Mouse (Mus musculus) frontal cortex, adult (tissue): ENCODE measurements at regions not wholly inside any gene's neighbourhood (a gene's known extent, or its start where the extent isn't known, plus 50 kb on each side); places are given as distances from the start of the nearest gene placed in this dataset.

ENCODE experiments used
- ATAC-seq: cut with Nextera tagmentation; 2 replicates; pipeline ENCODE4 v1.9.2; 2017; ENCODE audit warnings: mild to moderate bottlenecking, moderate library complexity, mixed read lengths; ENCODE audit not compliant: low TSS enrichment

- no peak for ATAC-seq
These were observed 207.2 kb downstream of the Tbx15 start for GRCm38 (mm10) chr3:99447361-99447760.

GRCm38 (mm10) chr3:99447813-99448212 lies 207.6 kb downstream of the Tbx15 start:
- no peak for ATAC-seq

- ATAC-seq = no peak
These were observed 219.1 kb downstream of the Tbx15 start for GRCm38 (mm10) chr3:99459036-99459863.

GRCm38 (mm10) chr3:99499980-99500379 lies 259.8 kb downstream of the Tbx15 start:
- no peak for ATAC-seq

GRCm38 (mm10) chr3:99504772-99505171 lies 264.6 kb downstream of the Tbx15 start:
- ATAC-seq = no peak

- ATAC-seq = no peak
These were observed 272.1 kb downstream of the Tbx15 start for GRCm38 (mm10) chr3:99512250-99512649.

GRCm38 (mm10) chr3:99512933-99513332 lies 272.8 kb downstream of the Tbx15 start:
- ATAC-seq = no peak

- ATAC-seq = peak; percentile 85
These were observed 275.6 kb downstream of the Tbx15 start for GRCm38 (mm10) chr3:99515751-99516150.

- no peak for ATAC-seq
These were observed 320.7 kb downstream of the Tbx15 start for GRCm38 (mm10) chr3:99560917-99561316.

- no peak for ATAC-seq
These were observed 311.8 kb upstream of the Spag17 start for GRCm38 (mm10) chr3:99573335-99573976.

GRCm38 (mm10) chr3:99573977-99574373 lies 311.2 kb upstream of the Spag17 start:
- no peak for ATAC-seq

GRCm38 (mm10) chr3:99602679-99603078 lies 282.5 kb upstream of the Spag17 start:
- no peak for ATAC-seq

GRCm38 (mm10) chr3:99632309-99632708 lies 252.9 kb upstream of the Spag17 start:
- ATAC-seq = peak; percentile 69

GRCm38 (mm10) chr3:99641343-99642106 lies 243.7 kb upstream of the Spag17 start:
- no peak for ATAC-seq

- ATAC-seq = no peak
These were observed 240.3 kb upstream of the Spag17 start for GRCm38 (mm10) chr3:99644910-99645309.

- no peak for ATAC-seq
These were observed 239.9 kb upstream of the Spag17 start for GRCm38 (mm10) chr3:99645318-99645717.

GRCm38 (mm10) chr3:99657617-99658016 lies 227.6 kb upstream of the Spag17 start:
- ATAC-seq = no peak

- no peak for ATAC-seq
These were observed 221.4 kb upstream of the Spag17 start for GRCm38 (mm10) chr3:99663783-99664182.

GRCm38 (mm10) chr3:99665363-99665762 lies 219.8 kb upstream of the Spag17 start:
- ATAC-seq = no peak

- no peak for ATAC-seq
These were observed 219.1 kb upstream of the Spag17 start for GRCm38 (mm10) chr3:99665902-99666768.

GRCm38 (mm10) chr3:99674145-99674544 lies 211.1 kb upstream of the Spag17 start:
- ATAC-seq = no peak

- ATAC-seq = no peak
These were observed 175.7 kb upstream of the Spag17 start for GRCm38 (mm10) chr3:99709506-99709905.
